Mouse (Mus musculus) activated CD4-positive, CD25-positive, alpha-beta regulatory T cell, adult 4 months (primary cell): ENCODE measurements around the gene Mon2. TPM values are rescaled to one million over a fixed set of nuclear protein-coding genes. Genes with fewer than 3 reads are reported as not detected.
"Not testable (repeated sequence)": the region's sequence is repeated elsewhere in the genome, so short reads cannot be mapped to it uniquely, and the experiment has no call there.

Experiments
- ATAC-seq: one replicate; pipeline ENCODE4 v1.8.0; 2017
- polyA plus RNA-seq, 2 experiments: library from polyadenylated mRNA; unstranded; fragments of 100-300 nt; shearing (Covaris generic); gene quantifications; one replicate each; pipeline ENCODE4 v1.2.1; 2017

Gene Mon2
- polyA plus RNA-seq, 2 experiments from 2014 or later, result 17.2 to 22.6 TPM

DNA sequence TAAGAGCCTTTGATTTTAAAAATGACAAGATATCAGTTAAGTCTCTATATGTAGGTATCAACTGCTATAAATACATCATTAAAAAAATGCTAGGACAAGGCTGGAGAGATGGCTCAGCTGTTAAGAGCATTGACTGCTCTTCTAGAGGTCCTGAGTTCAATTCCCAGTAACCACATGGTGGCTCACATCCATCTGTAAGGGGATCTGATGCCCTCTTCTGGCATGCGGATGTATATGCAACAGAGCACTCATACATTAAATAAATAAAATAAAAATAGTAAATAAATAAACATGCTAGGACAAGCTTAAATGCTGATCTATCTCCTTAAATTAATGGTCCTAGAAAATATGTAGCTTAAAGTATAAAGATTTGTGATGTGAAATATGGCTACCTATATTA lies 19.2 kb downstream of the Mon2 start:
- ATAC-seq, result peak; percentile 52

- ATAC-seq, result no peak
Observed at GRCm38 (mm10) chr10:123056463-123056862, 19.8 kb downstream of the Mon2 start.

GRCm38 (mm10) chr10:123055205-123056000 lies 20.9 kb downstream of the Mon2 start:
- no peak for ATAC-seq

DNA sequence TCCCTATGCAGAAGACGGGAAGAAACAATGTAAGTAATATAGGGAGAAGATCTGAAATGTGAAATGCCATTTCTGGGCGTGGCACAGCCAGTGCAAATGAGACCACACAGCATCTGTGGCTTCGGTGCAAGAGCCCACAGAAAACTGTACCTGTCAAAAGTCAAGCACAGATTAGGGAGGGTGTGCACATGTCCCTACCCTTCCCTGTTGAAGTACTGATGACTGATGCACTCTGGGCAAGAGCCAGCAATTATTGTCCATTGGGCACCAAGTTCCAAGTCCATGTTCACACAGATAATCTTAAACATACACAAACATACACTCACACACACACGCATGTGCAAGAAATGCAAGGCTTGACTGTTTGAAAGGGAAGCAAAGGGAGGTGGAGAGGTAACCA lies 22.7 kb downstream of the Mon2 start:
- ATAC-seq, result no peak

DNA sequence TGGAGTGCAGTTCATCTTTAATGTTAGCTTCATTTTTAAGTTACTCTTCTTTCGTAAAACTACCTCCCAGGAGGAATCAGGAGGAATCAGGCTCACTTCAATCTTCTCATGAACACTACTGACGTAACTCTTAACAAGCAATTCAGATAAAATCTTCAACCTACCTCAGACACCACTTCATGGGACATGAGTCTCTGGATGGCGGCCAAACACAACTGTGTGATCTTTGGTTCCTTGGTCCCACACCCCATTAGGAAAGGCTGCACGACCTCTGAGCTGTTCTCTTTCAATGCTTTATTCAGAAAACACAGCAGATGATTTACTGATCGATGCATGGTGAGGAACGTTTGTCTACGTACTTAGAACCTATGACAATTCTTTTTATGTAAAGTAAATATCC lies 24.3 kb downstream of the Mon2 start:
- no peak for ATAC-seq

DNA sequence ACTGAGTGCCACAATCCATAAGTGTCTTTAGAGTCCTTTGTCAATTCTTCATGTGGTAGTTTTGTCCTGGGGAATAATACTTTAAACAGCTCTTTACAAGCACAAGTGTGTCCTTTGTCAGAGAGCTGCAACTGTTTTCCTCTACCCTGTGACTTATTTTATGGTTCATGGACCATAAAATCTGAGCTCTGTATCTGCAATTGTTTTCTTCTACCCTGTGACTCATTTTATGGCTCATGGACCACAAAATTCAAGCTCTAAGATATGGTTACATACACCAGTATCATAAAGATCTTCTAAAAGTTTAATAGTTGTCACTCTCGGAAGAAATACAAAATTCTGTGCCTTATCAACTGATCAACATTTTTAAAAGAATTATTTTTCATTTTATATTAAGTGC lies 27.6 kb downstream of the Mon2 start:
- no peak for ATAC-seq

DNA sequence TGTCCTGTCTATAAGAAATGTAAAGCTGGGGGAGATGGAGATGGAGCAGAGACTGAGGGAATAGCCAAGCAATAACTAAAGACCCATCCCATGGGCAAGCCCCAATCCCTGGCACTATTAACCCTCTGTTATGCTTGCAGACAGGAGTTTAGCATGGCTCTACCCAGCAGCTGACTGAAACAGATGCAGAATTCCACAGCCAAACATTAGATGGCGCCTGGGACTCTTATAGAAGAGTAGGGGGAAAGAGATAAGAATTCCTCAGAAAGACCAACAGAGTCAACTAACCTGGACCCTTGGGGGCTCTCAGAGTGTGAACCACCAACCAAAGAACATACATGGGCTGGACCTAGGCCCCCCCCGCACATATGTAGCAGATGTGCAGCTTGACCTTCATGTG lies 36.4 kb downstream of the Mon2 start:
- ATAC-seq, result no peak

DNA sequence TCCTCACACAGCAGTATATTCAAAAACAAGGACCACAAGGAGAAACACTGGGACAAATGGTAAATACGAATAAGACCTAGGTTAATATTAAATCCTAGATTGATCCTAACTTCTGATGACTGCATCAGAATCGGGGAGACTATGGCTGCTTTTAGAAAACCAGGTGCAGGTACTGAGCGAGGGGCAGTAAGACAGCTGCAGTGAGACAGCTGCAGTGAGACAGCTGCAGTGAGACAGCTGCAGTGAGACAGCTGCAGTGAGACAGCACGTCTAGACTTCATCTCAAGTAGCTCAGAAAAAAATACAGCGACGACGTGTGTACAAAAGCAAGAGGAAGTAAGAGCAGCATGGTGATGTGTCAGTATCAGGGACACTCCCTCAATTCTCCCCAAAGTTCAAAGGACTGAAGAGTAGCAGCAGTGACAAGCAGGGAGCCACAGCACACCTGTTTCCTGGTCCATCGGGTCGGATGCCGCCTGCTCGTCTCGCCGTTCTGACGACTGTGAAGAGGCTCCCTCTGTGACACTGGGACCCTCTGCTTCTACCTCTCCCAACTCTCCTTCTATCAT lies 44.1 kb downstream of the Mon2 start:
- ATAC-seq, result no peak

DNA sequence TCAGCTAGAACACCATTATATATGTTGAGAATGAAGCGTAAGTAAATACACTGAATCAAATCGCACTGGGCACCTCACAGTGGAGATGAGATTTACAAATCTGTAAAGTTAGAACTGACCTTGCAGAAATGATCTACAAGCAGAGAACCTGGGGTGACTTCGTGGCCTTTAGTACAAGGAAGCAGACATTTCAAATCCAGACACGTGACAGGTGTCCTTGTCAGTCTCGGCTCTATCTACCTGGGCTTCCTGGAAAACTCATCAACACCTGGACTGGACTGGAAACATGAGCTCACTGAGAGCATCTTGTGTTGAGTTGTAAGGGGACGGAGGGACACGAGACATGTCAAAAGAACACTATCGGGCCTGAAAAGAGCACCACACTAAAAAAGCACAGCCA lies 44.9 kb downstream of the Mon2 start:
- ATAC-seq, result no peak

- no peak for ATAC-seq
Observed at GRCm38 (mm10) chr10:123030589-123030988, 45.7 kb downstream of the Mon2 start.

- no peak for ATAC-seq
Observed at GRCm38 (mm10) chr10:123028949-123029348, 47.4 kb downstream of the Mon2 start.

- ATAC-seq, result not testable (repeated sequence)
Observed at GRCm38 (mm10) chr10:123026736-123027135, 49.6 kb downstream of the Mon2 start.

- no peak for ATAC-seq
Observed at GRCm38 (mm10) chr10:123013435-123013834, 62.9 kb downstream of the Mon2 start.

DNA sequence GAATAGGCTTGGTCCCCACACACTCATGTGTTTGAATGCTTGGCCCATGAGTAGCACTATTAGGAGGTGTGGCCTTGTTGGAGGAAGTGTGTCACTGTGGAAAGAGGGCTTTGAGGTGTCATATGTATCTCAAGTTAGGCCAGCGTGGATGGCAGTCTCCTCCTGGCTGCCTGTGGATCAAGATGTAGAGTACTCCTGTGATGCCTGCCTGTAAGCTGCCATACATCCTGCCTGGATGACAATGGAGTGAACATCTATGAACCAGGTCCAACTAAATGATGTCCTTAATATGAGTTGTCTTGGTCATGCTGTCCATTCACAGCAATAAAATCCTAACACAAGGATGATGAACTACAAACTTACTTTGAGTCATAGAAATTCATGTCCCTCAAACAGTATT lies 64.9 kb downstream of the Mon2 start:
- no peak for ATAC-seq

- ATAC-seq, result peak; percentile 73
Observed at GRCm38 (mm10) chr10:123005237-123006185, 70.8 kb downstream of the Mon2 start.

DNA sequence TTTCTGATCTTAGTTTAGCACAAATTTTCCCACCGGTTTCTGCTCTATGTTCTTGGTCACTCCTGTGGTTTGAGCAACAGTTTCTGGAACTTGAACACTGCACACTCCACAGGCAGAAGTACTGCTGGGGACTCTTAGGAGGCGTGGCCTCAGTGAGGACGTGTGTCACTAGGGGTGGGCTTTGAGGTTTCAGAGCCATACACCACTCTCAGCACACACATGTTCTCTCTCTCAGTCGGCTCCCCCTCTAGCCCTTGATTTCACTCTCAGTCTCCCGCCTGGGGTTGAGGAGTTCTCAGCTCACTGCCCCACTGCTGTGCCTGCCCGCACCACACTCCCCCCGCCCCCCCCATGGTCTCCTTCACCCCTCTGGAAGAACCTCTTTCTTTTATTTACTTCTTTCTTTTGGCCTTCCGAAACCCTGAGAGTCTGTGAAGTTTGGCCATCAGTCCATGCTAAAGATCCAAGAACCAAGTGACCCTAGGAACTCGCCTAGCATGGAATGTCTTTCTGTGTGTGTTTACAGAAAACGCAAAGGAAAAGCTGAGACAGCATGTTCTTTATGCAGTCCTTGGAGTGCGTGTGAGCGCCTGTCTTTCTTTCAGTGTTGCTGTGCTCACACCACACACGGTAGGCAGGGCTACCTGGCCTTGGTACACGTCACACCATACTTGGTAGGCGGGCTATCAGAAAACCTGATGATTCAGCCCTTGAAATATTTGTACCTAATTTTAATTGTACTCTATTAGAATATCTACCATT lies 71.6 kb downstream of the Mon2 start:
- no peak for ATAC-seq

DNA sequence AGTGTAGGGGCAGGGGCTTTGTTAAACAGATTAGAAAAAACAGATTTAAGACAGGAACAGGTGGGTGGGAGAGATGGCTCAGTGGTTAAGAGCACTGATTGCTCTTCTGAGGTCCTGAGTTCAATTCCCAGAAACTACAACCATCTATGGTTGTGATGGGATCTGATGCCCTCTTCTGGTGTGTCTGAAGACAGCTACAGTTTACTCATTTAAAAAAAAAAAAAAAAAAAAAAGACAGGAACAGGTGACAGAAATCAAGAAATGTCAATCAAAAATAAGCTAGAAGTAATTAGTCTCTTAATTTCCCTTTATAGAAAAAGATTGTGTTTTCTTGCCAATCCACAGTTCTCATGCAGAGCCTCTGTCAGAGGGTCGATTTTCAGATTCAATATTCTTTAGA lies 74.3 kb downstream of the Mon2 start:
- ATAC-seq, result no peak

DNA sequence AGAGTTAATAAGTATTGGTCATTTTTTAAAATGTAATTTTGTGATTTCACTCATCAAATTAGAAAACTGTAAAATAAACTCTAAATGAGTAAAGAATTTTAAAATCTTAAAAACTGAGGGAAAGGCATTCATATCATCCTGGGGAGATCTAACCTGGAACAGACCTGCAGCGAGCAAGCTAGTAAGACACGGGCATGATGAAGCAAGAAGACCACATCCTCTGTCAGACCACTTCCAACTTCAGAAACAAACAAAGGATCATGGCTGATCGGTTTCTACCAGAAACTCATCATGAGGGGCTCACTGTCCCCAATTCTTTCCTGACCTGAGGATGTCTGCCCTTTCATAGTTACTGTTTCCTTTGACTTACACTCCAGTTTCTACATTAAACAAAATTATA lies 74.9 kb downstream of the Mon2 start:
- no peak for ATAC-seq

- ATAC-seq, result no peak
Observed at GRCm38 (mm10) chr10:122999356-122999755, 76.9 kb downstream of the Mon2 start.

- ATAC-seq, result no peak
Observed at GRCm38 (mm10) chr10:122997852-122998251, 78.5 kb downstream of the Mon2 start.

- no peak for ATAC-seq
Observed at GRCm38 (mm10) chr10:122994402-122995107, 81.8 kb downstream of the Mon2 start.

- ATAC-seq, result no peak
Observed at GRCm38 (mm10) chr10:122991648-122992047, 84.7 kb downstream of the Mon2 start.
